Mouse (Mus musculus) heart, adult 2 months (tissue): Measurements from ENCODE around the gene Zfp248.
A peak's percentile ranks its signal among the peaks of the same experiment; 100 is the strongest.

Source experiments
- CTCF ChIP-seq: fragments of 200-600 bp; IDR thresholded peaks from 2 replicates; pipeline ENCODE4 v1.8.1; 2022; ENCODE audit warnings: antibody characterized with exemption, mild to moderate bottlenecking, moderate library complexity
- EP300 ChIP-seq: fragments of 200-500 bp; IDR thresholded peaks from 2 replicates; pipeline ENCODE4 v1.6.1; 2011; ENCODE audit warnings: low read depth, low read length, control low read depth; ENCODE audit not compliant: insufficient read depth
- POLR2A ChIP-seq: fragments of 200-500 bp; IDR thresholded peaks from 2 replicates; pipeline ENCODE4 v1.6.1; 2011; ENCODE audit warnings: mild to moderate bottlenecking, low read depth, low read length, control low read depth; ENCODE audit not compliant: insufficient read depth

DNA sequence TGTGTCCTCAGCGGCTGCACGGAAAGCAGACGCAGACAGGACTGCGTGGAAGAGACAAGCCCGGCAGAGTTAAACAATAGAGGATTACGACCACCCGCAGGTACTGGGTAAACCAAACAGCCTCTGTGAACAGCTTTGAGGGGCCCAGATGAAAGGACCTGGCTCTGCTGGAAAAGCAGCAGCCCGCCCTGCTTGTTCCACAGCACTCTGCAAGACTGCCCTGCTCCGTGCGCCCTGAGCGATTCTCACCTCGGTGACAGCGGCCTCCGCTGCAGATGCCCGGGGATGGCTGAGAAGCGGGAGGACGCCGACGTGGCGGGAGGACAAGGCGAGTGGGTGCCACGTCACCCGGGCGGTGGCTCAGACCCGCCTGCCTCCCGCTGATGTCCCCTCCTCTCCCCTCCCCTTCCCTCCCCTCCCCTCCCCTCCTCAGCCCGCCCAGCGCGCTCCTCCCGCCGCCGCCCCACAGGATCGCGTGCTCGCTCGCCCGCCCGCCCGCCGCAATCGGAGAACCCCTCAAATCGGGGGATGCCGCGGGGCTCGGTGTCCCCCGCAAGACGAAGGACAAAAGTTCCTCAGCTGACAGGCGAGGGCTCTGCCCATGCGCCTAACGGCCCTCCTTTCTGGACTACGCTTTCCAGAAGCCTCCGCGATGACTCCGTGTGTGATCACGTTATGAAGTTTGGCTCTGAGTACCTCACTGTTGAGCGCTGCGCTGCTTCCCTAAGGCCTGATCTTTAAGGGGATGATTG is 23.8 kb upstream of the Zfp248 start, which contains the start of gene Zfp9:
- peak; percentile 77 for TF ChIP-seq POLR2A
- TF ChIP-seq CTCF, result no peak
- TF ChIP-seq EP300, result no peak
